Mouse (Mus musculus) intestine, embryonic 15.5 days (tissue): ENCODE measurements around the gene Pgbd5. TPM values are rescaled to one million over a fixed set of nuclear protein-coding genes. Genes with fewer than 3 reads are reported as not detected.

Experiments used
- ATAC-seq: fragments of 200-750 bp; cut with Nextera tagmentation; 2 replicates; pipeline ENCODE4 v1.8.0; 2017; ENCODE audit warnings: moderate TSS enrichment, moderate library complexity
- H3K27ac ChIP-seq: fragments of 300-500 bp; sonication (generic); 2 replicates; pipeline ENCODE4 v1.5.1; 2015; ENCODE audit warnings: mild to moderate bottlenecking, inconsistent platforms
- H3K27me3 ChIP-seq: fragments of 300-500 bp; sonication (generic); replicated peaks from 2 replicates; pipeline ENCODE4 v1.6.1; 2015; ENCODE audit warnings: inconsistent platforms
- H3K36me3 ChIP-seq: fragments of 300-500 bp; sonication (generic); 2 replicates; pipeline ENCODE4 v1.6.1; 2015; ENCODE audit warnings: inconsistent platforms
- H3K4me1 ChIP-seq: fragments of 300-500 bp; sonication (generic); replicated peaks from 2 replicates; pipeline ENCODE4 v1.6.1; 2015; ENCODE audit warnings: inconsistent platforms
- H3K4me2 ChIP-seq: fragments of 300-500 bp; sonication (generic); replicated peaks from 2 replicates; pipeline ENCODE4 v1.6.1; 2015; ENCODE audit warnings: mild to moderate bottlenecking, inconsistent platforms
- H3K4me3 ChIP-seq: fragments of 300-500 bp; sonication (generic); replicated peaks from 2 replicates; pipeline ENCODE4 v1.5.1; 2015; ENCODE audit warnings: inconsistent platforms
- H3K9ac ChIP-seq: fragments of 300-500 bp; sonication (generic); 2 replicates; pipeline ENCODE4 v1.6.1; 2015; ENCODE audit warnings: inconsistent platforms
- H3K9me3 ChIP-seq: fragments of 300-500 bp; sonication (generic); 2 replicates; pipeline ENCODE4 v1.6.1; 2016; ENCODE audit warnings: inconsistent platforms
- WGBS: fragments of 180-500 bp; shearing (Covaris S2); methylation state at CpG from one replicate; pipeline ENCODE4 v1.1.7; 2015; 5-methylcytosine and 5-hydroxymethylcytosine counted together
- polyA plus RNA-seq: library from polyadenylated mRNA; unstranded; fragments of >200 nt; fragmentation: Nextera tagmentation; extraction: Ambion mirVana; gene quantifications from 2 replicates; pipeline ENCODE4 v1.2.1, GENCODE M21; 2015

Pgbd5 gene
- polyA plus RNA-seq, 1 experiment from 2014 or later, result 2.7 TPM

GRCm38 (mm10) chr8:124397321-124398065, 42.0 kb downstream of the Pgbd5 start:
- Histone ChIP-seq H3K4me2 (no peak overlapping the region), H3K4me3 (no peak overlapping the region), H3K27ac (peak overlapping the region; percentile 20; the same call in 1 of the 2 replicates), H3K36me3 (no peaks in the 10 kb centered on the region), H3K4me1 (peaks cover 25% of the 10 kb centered on the region), H3K9ac (no peak overlapping the region), H3K9me3 (no peaks in the 10 kb centered on the region), H3K27me3 (no peaks in the 10 kb centered on the region)
- WGBS, result 57% methylated on average over 11 of the region's 11 CpGs
- ATAC-seq, result no peak

GRCm38 (mm10) chr8:124396531-124396930, 42.9 kb downstream of the Pgbd5 start:
- H3K27me3 ChIP-seq, result no peaks in the 10 kb centered on the region
- no peaks in the 10 kb centered on the region for H3K36me3 ChIP-seq
- H3K4me1 ChIP-seq, result peaks cover 25% of the 10 kb centered on the region
- H3K9me3 ChIP-seq, result no peaks in the 10 kb centered on the region
- no peak overlapping the region for H3K4me2 ChIP-seq
- H3K4me3 ChIP-seq, result no peak overlapping the region
- H3K27ac ChIP-seq, result no peak overlapping the region
- no peak for ATAC-seq
- no peak overlapping the region for H3K9ac ChIP-seq
- 93% methylated on average over 2 of the region's 2 CpGs for WGBS

- Histone ChIP-seq H3K9me3 (no peaks in the 10 kb centered on the region), H3K9ac (no peak overlapping the region), H3K27ac (peak overlapping the region; percentile 41), H3K4me2 (no peak overlapping the region), H3K27me3 (no peaks in the 10 kb centered on the region), H3K4me1 (peaks cover 25% of the 10 kb centered on the region), H3K4me3 (no peak overlapping the region), H3K36me3 (no peaks in the 10 kb centered on the region)
- 46% methylated on average over 7 of the region's 7 CpGs for WGBS
- no peak for ATAC-seq
Measured at GRCm38 (mm10) chr8:124395392-124395791, 44.1 kb downstream of the Pgbd5 start.

GRCm38 (mm10) chr8:124394951-124395350, 44.5 kb downstream of the Pgbd5 start:
- H3K4me2 ChIP-seq, result no peak overlapping the region
- ATAC-seq, result no peak
- 52% methylated on average over 7 of the region's 7 CpGs for WGBS

GRCm38 (mm10) chr8:124393927-124394326, 45.5 kb downstream of the Pgbd5 start:
- Histone ChIP-seq H3K4me1 (peaks cover 18% of the 10 kb centered on the region), H3K9me3 (no peaks in the 10 kb centered on the region), H3K27me3 (no peaks in the 10 kb centered on the region), H3K36me3 (no peaks in the 10 kb centered on the region), H3K4me3 (no peak overlapping the region), H3K27ac (no peak overlapping the region), H3K4me2 (no peak overlapping the region), H3K9ac (no peak overlapping the region)
- WGBS, result 77% methylated on average over 4 of the region's 4 CpGs
- ATAC-seq, result no peak

More at GRCm38 (mm10) chr8:124394951-124395350, 44.5 kb downstream of the Pgbd5 start:
- Histone ChIP-seq H3K27ac (peak overlapping the region; percentile 41), H3K36me3 (no peaks in the 10 kb centered on the region), H3K9me3 (no peaks in the 10 kb centered on the region), H3K4me3 (no peak overlapping the region), H3K9ac (no peak overlapping the region), H3K4me1 (peaks cover 25% of the 10 kb centered on the region), H3K27me3 (no peaks in the 10 kb centered on the region)

- H3K4me1 ChIP-seq, result peaks cover 18% of the 10 kb centered on the region
- H3K27ac ChIP-seq, result peak overlapping the region; percentile 63; the same call in 1 of the 2 replicates
- WGBS, result 66% methylated on average over 5 of the region's 5 CpGs
- H3K27me3 ChIP-seq, result no peaks in the 10 kb centered on the region
- H3K9ac ChIP-seq, result no peak overlapping the region
- H3K36me3 ChIP-seq, result no peaks in the 10 kb centered on the region
- ATAC-seq, result 0 out of 2 replicates have a peak, but pooled peaks have one; percentile 7
- H3K9me3 ChIP-seq, result no peaks in the 10 kb centered on the region
- H3K4me3 ChIP-seq, result no peak overlapping the region
- no peak overlapping the region for H3K4me2 ChIP-seq
Measured at GRCm38 (mm10) chr8:124393013-124393412, 46.4 kb downstream of the Pgbd5 start.

- H3K9me3 ChIP-seq, result no peaks in the 10 kb centered on the region
- peak; percentile 70 for ATAC-seq
- H3K4me2 ChIP-seq, result no peak overlapping the region
- H3K36me3 ChIP-seq, result no peaks in the 10 kb centered on the region
- no peak overlapping the region for H3K4me3 ChIP-seq
- no peaks in the 10 kb centered on the region for H3K27me3 ChIP-seq
- H3K9ac ChIP-seq, result no peak overlapping the region
- peaks cover 13% of the 10 kb centered on the region for H3K4me1 ChIP-seq
- 39% methylated on average over 10 of the region's 10 CpGs for WGBS
- H3K27ac ChIP-seq, result peak overlapping the region; percentile 63; the same call in 1 of the 2 replicates
Measured at GRCm38 (mm10) chr8:124392271-124393012, 47.0 kb downstream of the Pgbd5 start.

GRCm38 (mm10) chr8:124391191-124391590, 48.3 kb downstream of the Pgbd5 start:
- Histone ChIP-seq H3K27ac (no peak overlapping the region), H3K9ac (no peak overlapping the region)

GRCm38 (mm10) chr8:124389495-124389894, 50.0 kb downstream of the Pgbd5 start:
- Histone ChIP-seq H3K27me3 (no peaks in the 10 kb centered on the region), H3K4me3 (no peak overlapping the region), H3K4me2 (no peak overlapping the region), H3K9me3 (no peaks in the 10 kb centered on the region), H3K27ac (no peak overlapping the region), H3K36me3 (no peaks in the 10 kb centered on the region), H3K4me1 (peaks cover 9% of the 10 kb centered on the region; the same call in 1 of the 2 replicates), H3K9ac (no peak overlapping the region)
- WGBS, result 87% methylated on average over 11 of the region's 11 CpGs
- no peak for ATAC-seq

More at GRCm38 (mm10) chr8:124391191-124391590, 48.3 kb downstream of the Pgbd5 start:
- no peaks in the 10 kb centered on the region for H3K27me3 ChIP-seq
- peaks cover 9% of the 10 kb centered on the region; the same call in 1 of the 2 replicates for H3K4me1 ChIP-seq
- H3K4me3 ChIP-seq, result no peak overlapping the region
- no peak for ATAC-seq
- no peaks in the 10 kb centered on the region for H3K36me3 ChIP-seq
- 77% methylated on average over 7 of the region's 7 CpGs for WGBS
- H3K4me2 ChIP-seq, result no peak overlapping the region
- H3K9me3 ChIP-seq, result no peaks in the 10 kb centered on the region

GRCm38 (mm10) chr8:124386225-124386899, 53.1 kb downstream of the Pgbd5 start:
- H3K36me3 ChIP-seq, result no peaks in the 10 kb centered on the region
- ATAC-seq, result no peak
- no peak overlapping the region for H3K27ac ChIP-seq
- 77% methylated on average over 23 of the region's 23 CpGs for WGBS
- H3K9ac ChIP-seq, result no peak overlapping the region
- H3K4me3 ChIP-seq, result no peak overlapping the region
- no peaks in the 10 kb centered on the region for H3K4me1 ChIP-seq
- no peaks in the 10 kb centered on the region for H3K27me3 ChIP-seq
- no peaks in the 10 kb centered on the region for H3K9me3 ChIP-seq
- H3K4me2 ChIP-seq, result no peak overlapping the region

- H3K9ac ChIP-seq, result no peak overlapping the region
- ATAC-seq, result no peak
- H3K4me1 ChIP-seq, result no peaks in the 10 kb centered on the region
- H3K4me2 ChIP-seq, result no peak overlapping the region
- no peaks in the 10 kb centered on the region for H3K9me3 ChIP-seq
- H3K27me3 ChIP-seq, result no peaks in the 10 kb centered on the region
- H3K4me3 ChIP-seq, result no peak overlapping the region
- no peaks in the 10 kb centered on the region for H3K36me3 ChIP-seq
- H3K27ac ChIP-seq, result no peak overlapping the region
- whole genome bisulfite sequencing, result 93% methylated on average over 19 of the region's 19 CpGs
Measured at GRCm38 (mm10) chr8:124384336-124384735, 55.1 kb downstream of the Pgbd5 start.

GRCm38 (mm10) chr8:124382235-124382634, 57.2 kb downstream of the Pgbd5 start:
- 66% methylated on average over 10 of the region's 10 CpGs for WGBS
- Histone ChIP-seq H3K4me3 (no peak overlapping the region), H3K9ac (no peak overlapping the region), H3K27me3 (no peaks in the 10 kb centered on the region), H3K4me1 (no peaks in the 10 kb centered on the region), H3K4me2 (no peak overlapping the region), H3K36me3 (no peaks in the 10 kb centered on the region), H3K27ac (no peak overlapping the region), H3K9me3 (no peaks in the 10 kb centered on the region)
- ATAC-seq, result no peak
